Mouse (Mus musculus) olfactory bulb, adult 2 months (tissue): ENCODE results near the gene Cpeb1.

Experiments used
- CTCF ChIP-seq: fragments of 200-500 bp; IDR thresholded peaks from 2 replicates; pipeline ENCODE4 v1.5.1; 2012; ENCODE audit warnings: low read depth, mild to moderate bottlenecking, low read length, moderate library complexity; ENCODE audit not compliant: insufficient read depth
- POLR2A ChIP-seq: fragments of 200-500 bp; IDR thresholded peaks from 2 replicates; pipeline ENCODE4 v1.6.1; 2012; ENCODE audit warnings: mild to moderate bottlenecking, low read depth, low read length, moderate library complexity; ENCODE audit not compliant: insufficient read depth

- TF ChIP-seq CTCF: no peak
- TF ChIP-seq POLR2A: no peak
Observed at GRCm38 (mm10) chr7:81307735-81308134, 147.5 kb downstream of the Cpeb1 start.
